Mouse (Mus musculus): ENCODE measurements around the gene Nploc4. TPM values are rescaled to one million over a fixed set of nuclear protein-coding genes. Genes with fewer than 3 reads are reported as not detected.

Nploc4 gene
- polyA plus RNA-seq, 1 experiment from 2014 or later = 41.3 TPM

- 59% methylated on average over 5 of the region's 5 CpGs for WGBS
- no peaks in the 10 kb centered on the region for H3K9me3 ChIP-seq (ENCODE audit: control insufficient read depth, low read length)
- no peak overlapping the region; the same call in 1 of the 2 replicates for H3K9ac ChIP-seq (replicated peaks; ENCODE audit: low read length)
- peak overlapping the region; percentile 86 for H3K4me2 ChIP-seq (ENCODE audit: low read length)
- DNase-seq = no peak
- peaks cover 28% of the 10 kb centered on the region for H3K36me3 ChIP-seq (ENCODE audit: control insufficient read depth, insufficient read depth, low read length)
- peaks cover 9% of the 10 kb centered on the region for H3K4me1 ChIP-seq (ENCODE audit: control insufficient read depth, insufficient read depth, low read length)
- ATAC-seq (ENCODE audit: low FRiP score, low TSS enrichment) = no peak
- H3K27me3 ChIP-seq (ENCODE audit: control insufficient read depth, insufficient read depth, low read length) = no peaks in the 10 kb centered on the region
- 0 out of 2 replicates have a peak overlapping the region, but pooled peaks have one; percentile 37 for H3K27ac ChIP-seq (replicated peaks; ENCODE audit: low read depth, low read length)
- H3K4me3 ChIP-seq (replicated peaks; ENCODE audit: low read depth, low read length) = peak overlapping the region; percentile 41
These were observed 93.1 kb downstream of the Nploc4 start for GRCm38 (mm10) chr11:120344310-120344920.

DNA sequence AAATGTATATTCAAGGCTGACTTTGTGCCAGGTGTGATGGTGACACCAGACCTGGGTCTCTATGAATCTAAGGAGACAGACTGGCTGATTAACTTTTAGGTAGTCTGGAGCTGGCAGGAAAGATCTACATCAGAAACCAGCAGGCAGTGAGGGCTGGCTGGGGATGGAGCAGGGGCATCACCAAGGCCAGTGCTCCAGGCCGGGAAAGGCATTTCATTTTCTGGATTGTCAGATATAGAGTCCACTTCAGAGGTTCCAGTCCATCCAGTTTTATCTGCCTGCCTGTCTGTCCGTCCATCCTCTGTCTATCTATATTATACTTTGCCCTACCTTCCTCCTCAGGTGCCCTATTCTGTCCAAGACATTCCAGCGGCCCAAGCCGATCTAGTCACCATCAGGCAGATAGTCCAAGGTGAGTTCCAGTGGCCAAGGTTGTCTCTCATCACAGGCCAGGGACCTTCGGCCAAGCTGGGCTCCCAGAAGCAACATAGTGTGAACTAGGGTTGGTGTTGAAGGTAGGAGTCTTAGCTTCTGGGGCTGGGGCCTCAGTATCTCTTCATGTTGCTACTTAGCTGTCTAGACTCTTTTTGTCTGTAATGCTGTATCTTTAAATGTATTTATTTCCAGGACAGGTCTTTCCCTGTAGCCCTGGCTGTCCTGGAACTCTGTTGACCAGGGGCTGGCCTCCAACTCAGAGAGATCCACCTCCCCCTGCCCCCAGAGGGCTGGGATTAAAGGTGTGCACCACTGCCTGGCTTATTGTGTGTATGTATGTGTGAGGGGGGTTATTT is 93.8 kb downstream of the Nploc4 start:
- peaks cover 5% of the 10 kb centered on the region; the same call in 1 of the 2 replicates for H3K4me1 ChIP-seq (ENCODE audit: control insufficient read depth, insufficient read depth, low read length)
- no peak overlapping the region for H3K9ac ChIP-seq (replicated peaks; ENCODE audit: low read length)
- peak overlapping the region; percentile 86 for H3K4me2 ChIP-seq (ENCODE audit: low read length)
- H3K4me3 ChIP-seq (replicated peaks; ENCODE audit: low read depth, low read length) = no peak overlapping the region
- ATAC-seq (ENCODE audit: low FRiP score, low TSS enrichment) (no peak), DNase-seq (no peak)
- H3K9me3 ChIP-seq (ENCODE audit: control insufficient read depth, low read length) = no peaks in the 10 kb centered on the region
- peaks cover 28% of the 10 kb centered on the region for H3K36me3 ChIP-seq (ENCODE audit: control insufficient read depth, insufficient read depth, low read length)
- H3K27me3 ChIP-seq (ENCODE audit: control insufficient read depth, insufficient read depth, low read length) = no peaks in the 10 kb centered on the region
- 76% methylated on average over 5 of the region's 5 CpGs for WGBS
- 0 out of 2 replicates have a peak overlapping the region, but pooled peaks have one; percentile 37 for H3K27ac ChIP-seq (replicated peaks; ENCODE audit: low read depth, low read length)

GRCm38 (mm10) chr11:120342656-120343160 is 94.8 kb downstream of the Nploc4 start:
- no peak overlapping the region for H3K9ac ChIP-seq (replicated peaks; ENCODE audit: low read length)
- no peaks in the 10 kb centered on the region for H3K9me3 ChIP-seq (ENCODE audit: control insufficient read depth, low read length)
- H3K36me3 ChIP-seq (ENCODE audit: control insufficient read depth, insufficient read depth, low read length) = peaks cover 28% of the 10 kb centered on the region
- WGBS = 91% methylated on average over 5 of the region's 5 CpGs
- DNase-seq (no peak), ATAC-seq (ENCODE audit: low FRiP score, low TSS enrichment) (no peak)
- peaks cover 5% of the 10 kb centered on the region; the same call in 1 of the 2 replicates for H3K4me1 ChIP-seq (ENCODE audit: control insufficient read depth, insufficient read depth, low read length)
- H3K27ac ChIP-seq (replicated peaks; ENCODE audit: low read depth, low read length) = no peak overlapping the region
- no peak overlapping the region for H3K4me2 ChIP-seq (ENCODE audit: low read length)
- no peaks in the 10 kb centered on the region for H3K27me3 ChIP-seq (ENCODE audit: control insufficient read depth, insufficient read depth, low read length)
- no peak overlapping the region for H3K4me3 ChIP-seq (replicated peaks; ENCODE audit: low read depth, low read length)

DNA sequence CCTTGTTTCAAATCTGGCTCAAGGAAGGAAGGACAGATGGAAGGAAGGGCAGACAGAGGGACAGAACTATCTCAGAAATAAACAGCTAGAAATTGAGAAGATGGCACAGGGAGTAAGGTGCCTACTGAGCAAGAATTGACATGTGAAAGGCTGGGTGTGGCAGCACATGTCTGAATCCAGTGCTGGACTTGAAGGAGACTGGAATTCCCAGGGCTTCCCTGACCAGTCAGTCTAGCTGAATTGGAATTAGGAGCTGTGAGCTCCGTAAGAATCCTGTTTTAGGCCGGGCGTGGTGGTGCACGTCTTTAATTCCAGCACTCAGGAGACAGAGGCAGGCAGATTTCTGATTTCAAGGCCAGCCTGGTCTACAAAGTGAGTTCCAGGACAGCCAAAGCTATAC is 95.8 kb downstream of the Nploc4 start:
- H3K27ac ChIP-seq (replicated peaks; ENCODE audit: low read depth, low read length) = no peak overlapping the region
- no peaks in the 10 kb centered on the region for H3K9me3 ChIP-seq (ENCODE audit: control insufficient read depth, low read length)
- no peak overlapping the region for H3K4me2 ChIP-seq (ENCODE audit: low read length)
- DNase-seq (no peak), ATAC-seq (ENCODE audit: low FRiP score, low TSS enrichment) (no peak)
- H3K27me3 ChIP-seq (ENCODE audit: control insufficient read depth, insufficient read depth, low read length) = no peaks in the 10 kb centered on the region
- H3K4me3 ChIP-seq (replicated peaks; ENCODE audit: low read depth, low read length) = no peak overlapping the region
- H3K4me1 ChIP-seq (ENCODE audit: control insufficient read depth, insufficient read depth, low read length) = peaks cover 5% of the 10 kb centered on the region; the same call in 1 of the 2 replicates
- peaks cover 23% of the 10 kb centered on the region for H3K36me3 ChIP-seq (ENCODE audit: control insufficient read depth, insufficient read depth, low read length)
- WGBS = 91% methylated on average over 4 of the region's 4 CpGs
- no peak overlapping the region for H3K9ac ChIP-seq (replicated peaks; ENCODE audit: low read length)

- Histone ChIP-seq H3K9me3 (ENCODE audit: control insufficient read depth, low read length) (no peaks in the 10 kb centered on the region), H3K27me3 (ENCODE audit: control insufficient read depth, insufficient read depth, low read length) (no peaks in the 10 kb centered on the region), H3K4me2 (ENCODE audit: low read length) (no peak overlapping the region), H3K4me1 (ENCODE audit: control insufficient read depth, insufficient read depth, low read length) (peaks cover 2% of the 10 kb centered on the region; the same call in 1 of the 2 replicates), H3K9ac (replicated peaks; ENCODE audit: low read length) (no peak overlapping the region), H3K4me3 (replicated peaks; ENCODE audit: low read depth, low read length) (no peak overlapping the region), H3K27ac (replicated peaks; ENCODE audit: low read depth, low read length) (no peak overlapping the region), H3K36me3 (ENCODE audit: control insufficient read depth, insufficient read depth, low read length) (peaks cover 14% of the 10 kb centered on the region)
- ATAC-seq (ENCODE audit: low FRiP score, low TSS enrichment) (no peak), DNase-seq (no peak)
- WGBS = 92% methylated on average over 10 of the region's 10 CpGs
These were observed 97.5 kb downstream of the Nploc4 start for GRCm38 (mm10) chr11:120339978-120340513.

DNA sequence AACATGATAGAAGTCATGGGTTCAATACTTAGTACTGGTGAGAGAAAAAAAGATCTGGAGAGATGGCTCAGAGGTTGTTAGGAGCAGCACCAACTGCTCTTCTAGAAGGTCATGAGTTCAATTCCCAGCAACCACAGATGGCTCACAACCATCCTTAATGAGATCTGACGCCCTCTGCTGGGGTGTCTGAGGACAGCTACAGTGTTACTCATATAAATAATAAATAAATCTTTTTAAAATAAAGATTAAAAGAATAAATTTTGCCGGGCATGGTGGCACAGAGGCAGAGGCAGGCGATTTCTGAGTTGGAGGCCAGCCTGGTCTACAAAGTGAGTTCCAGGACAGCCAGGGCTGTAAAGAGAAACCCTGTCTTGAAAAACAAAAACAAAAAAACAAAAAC is 98.7 kb downstream of the Nploc4 start:
- no peaks in the 10 kb centered on the region for H3K4me1 ChIP-seq (ENCODE audit: control insufficient read depth, insufficient read depth, low read length)
- H3K27me3 ChIP-seq (ENCODE audit: control insufficient read depth, insufficient read depth, low read length) = no peaks in the 10 kb centered on the region
- H3K27ac ChIP-seq (replicated peaks; ENCODE audit: low read depth, low read length) = no peak overlapping the region
- WGBS = 70% methylated on average over 3 of the region's 3 CpGs
- H3K9me3 ChIP-seq (ENCODE audit: control insufficient read depth, low read length) = no peaks in the 10 kb centered on the region
- H3K4me3 ChIP-seq (replicated peaks; ENCODE audit: low read depth, low read length) = no peak overlapping the region
- no peak for DNase-seq
- ATAC-seq (ENCODE audit: low FRiP score, low TSS enrichment) = no peak
- peaks cover under 1% of the 10 kb centered on the region; the same call in 1 of the 2 replicates for H3K36me3 ChIP-seq (ENCODE audit: control insufficient read depth, insufficient read depth, low read length)
- no peak overlapping the region for H3K9ac ChIP-seq (replicated peaks; ENCODE audit: low read length)
- no peak overlapping the region for H3K4me2 ChIP-seq (ENCODE audit: low read length)

- H3K27me3 ChIP-seq (ENCODE audit: control insufficient read depth, insufficient read depth, low read length) = no peaks in the 10 kb centered on the region
- DNase-seq (no peak), ATAC-seq (ENCODE audit: low FRiP score, low TSS enrichment) (no peak)
- no peak overlapping the region for H3K9ac ChIP-seq (replicated peaks; ENCODE audit: low read length)
- no peak overlapping the region for H3K27ac ChIP-seq (replicated peaks; ENCODE audit: low read depth, low read length)
- 27% methylated on average over 2 of the region's 2 CpGs for WGBS
- no peak overlapping the region for H3K4me3 ChIP-seq (replicated peaks; ENCODE audit: low read depth, low read length)
- no peaks in the 10 kb centered on the region for H3K9me3 ChIP-seq (ENCODE audit: control insufficient read depth, low read length)
- H3K4me2 ChIP-seq (ENCODE audit: low read length) = no peak overlapping the region
- H3K36me3 ChIP-seq (ENCODE audit: control insufficient read depth, insufficient read depth, low read length) = no peaks in the 10 kb centered on the region
- no peaks in the 10 kb centered on the region for H3K4me1 ChIP-seq (ENCODE audit: control insufficient read depth, insufficient read depth, low read length)
These were observed 100.1 kb downstream of the Nploc4 start for GRCm38 (mm10) chr11:120337447-120337846.

DNA sequence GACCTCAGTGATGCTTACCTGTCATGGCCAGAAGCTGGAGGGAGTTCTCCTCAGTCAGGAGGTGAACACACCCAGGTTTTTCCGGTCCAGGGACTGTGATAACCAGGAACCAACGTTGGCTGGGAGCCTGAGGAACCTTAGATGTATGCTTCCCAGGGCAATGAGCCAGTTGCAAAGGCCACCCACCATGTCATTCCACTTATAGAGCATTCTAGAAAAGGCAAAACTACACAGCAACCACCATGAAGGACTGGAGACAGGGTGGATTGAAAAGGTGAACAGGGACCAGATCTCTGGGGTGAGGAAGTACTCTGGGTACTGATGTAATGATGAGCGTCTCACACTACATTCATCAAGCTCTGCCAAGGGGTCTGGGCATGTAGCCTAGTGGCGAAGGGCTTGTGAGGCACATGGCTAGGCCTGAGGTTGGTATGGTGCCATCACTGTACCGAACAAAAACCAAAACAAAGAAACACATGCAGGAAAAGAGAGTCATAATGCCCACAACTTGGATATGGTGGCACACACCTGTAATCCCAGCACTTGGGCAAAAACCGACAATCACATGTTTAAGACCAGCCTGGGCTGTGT is 102.0 kb downstream of the Nploc4 start:
- Histone ChIP-seq H3K9me3 (ENCODE audit: control insufficient read depth, low read length) (no peaks in the 10 kb centered on the region), H3K27ac (replicated peaks; ENCODE audit: low read depth, low read length) (no peak overlapping the region), H3K36me3 (ENCODE audit: control insufficient read depth, insufficient read depth, low read length) (no peaks in the 10 kb centered on the region), H3K27me3 (ENCODE audit: control insufficient read depth, insufficient read depth, low read length) (no peaks in the 10 kb centered on the region), H3K4me1 (ENCODE audit: control insufficient read depth, insufficient read depth, low read length) (no peaks in the 10 kb centered on the region), H3K4me2 (ENCODE audit: low read length) (no peak overlapping the region), H3K4me3 (replicated peaks; ENCODE audit: low read depth, low read length) (no peak overlapping the region), H3K9ac (replicated peaks; ENCODE audit: low read length) (no peak overlapping the region)
- DNase-seq (no peak), ATAC-seq (ENCODE audit: low FRiP score, low TSS enrichment) (no peak)
- 86% methylated on average over 6 of the region's 6 CpGs for whole genome bisulfite sequencing
